Mouse (Mus musculus) midbrain, postnatal 0 days (tissue): ENCODE results near the gene Cactin. TPM values are rescaled to one million over a fixed set of nuclear protein-coding genes. Genes with fewer than 3 reads are reported as not detected.

Experiments
- ATAC-seq: fragments of 200-750 bp; cut with Nextera tagmentation; 2 replicates; pipeline ENCODE4 v1.8.0; 2017; ENCODE audit warnings: moderate number of reproducible peaks, mild to moderate bottlenecking, moderate TSS enrichment, moderate library complexity; ENCODE audit not compliant: low FRiP score
- DNase-seq: peaks from one replicate; pipeline ENCODE4 v3.0.0-alpha.2; 2015; ENCODE audit warnings: low spot score
- H3K27ac ChIP-seq: fragments of 300-500 bp; sonication (generic); 2 replicates; pipeline ENCODE4 v1.5.1; 2014; ENCODE audit warnings: low read depth, mild to moderate bottlenecking, low read length, mixed read lengths
- H3K27me3 ChIP-seq: fragments of 300-500 bp; sonication (generic); 2 replicates; pipeline ENCODE4 v1.6.1; 2014; ENCODE audit warnings: low read length, control low read depth, mixed read lengths; ENCODE audit not compliant: insufficient read depth
- H3K36me3 ChIP-seq: fragments of 300-500 bp; sonication (generic); 2 replicates; pipeline ENCODE4 v1.6.1; 2014; ENCODE audit warnings: low read length, control low read depth, mixed read lengths; ENCODE audit not compliant: insufficient read depth
- H3K4me1 ChIP-seq: fragments of 300-500 bp; sonication (generic); 2 replicates; pipeline ENCODE4 v1.6.1; 2014; ENCODE audit warnings: mild to moderate bottlenecking, control low read depth, antibody characterized with exemption, low read length, mixed read lengths; ENCODE audit not compliant: insufficient read depth
- H3K4me2 ChIP-seq: fragments of 300-500 bp; sonication (generic); 2 replicates; pipeline ENCODE4 v1.6.1; 2014; ENCODE audit warnings: low read depth, mild to moderate bottlenecking, low read length, mixed read lengths; ENCODE audit not compliant: poor library complexity, severe bottlenecking
- H3K4me3 ChIP-seq: fragments of 300-500 bp; sonication (generic); 2 replicates; pipeline ENCODE4 v1.5.1; 2014; ENCODE audit warnings: low read depth, mild to moderate bottlenecking, low read length, moderate library complexity
- H3K9ac ChIP-seq: fragments of 300-500 bp; sonication (generic); replicated peaks from 2 replicates; pipeline ENCODE4 v1.6.1; 2014; ENCODE audit warnings: mild to moderate bottlenecking, low read length, moderate library complexity, mixed read lengths; ENCODE audit not compliant: poor library complexity, severe bottlenecking
- H3K9me3 ChIP-seq: fragments of 300-500 bp; sonication (generic); 2 replicates; pipeline ENCODE4 v1.6.1; 2016; ENCODE audit warnings: low read length, control low read depth
- CTCF ChIP-seq: IDR thresholded peaks from 2 replicates; pipeline ENCODE4 v1.5.1; 2016; ENCODE audit warnings: antibody characterized with exemption, mild to moderate bottlenecking
- WGBS: fragments of 180-500 bp; shearing (Covaris S2); extraction: QIAGEN DNeasy Blood & Tissue Kit; methylation state at CpG from one replicate; pipeline ENCODE4 v1.1.7; 2014; 5-methylcytosine and 5-hydroxymethylcytosine counted together
- polyA plus RNA-seq: library from polyadenylated mRNA; unstranded; fragments of >200 nt; fragmentation: Nextera tagmentation; extraction: Ambion mirVana; gene quantifications from 2 replicates; pipeline ENCODE4 v1.2.1, GENCODE M21; 2015
- total RNA-seq: library from RNA; depleted of rRNA; stranded (reverse); fragments of >200 nt; gene quantifications from 2 replicates; pipeline ENCODE4 v1.2.3, GENCODE M21; 2014

Cactin gene
- total and polyA plus RNA-seq, 2 experiments from 2014 or later, result 20.2 to 22.7 TPM

- ATAC-seq, result no peak
- H3K4me2 ChIP-seq, result peak overlapping the region; percentile 70
- no peaks in the 10 kb centered on the region for H3K4me1 ChIP-seq
- H3K9ac ChIP-seq, result no peak overlapping the region
- DNase-seq, result no peak
- H3K36me3 ChIP-seq, result no peaks in the 10 kb centered on the region
- H3K4me3 ChIP-seq, result no peak overlapping the region
- H3K27me3 ChIP-seq, result no peaks in the 10 kb centered on the region
- H3K9me3 ChIP-seq, result no peaks in the 10 kb centered on the region
- TF ChIP-seq CTCF, result no peak
- 15% methylated on average over 17 of the region's 17 CpGs for WGBS
- no peak overlapping the region for H3K27ac ChIP-seq
These were observed 36.2 kb upstream of the Cactin start for GRCm38 (mm10) chr10:81284719-81285118.

- Histone ChIP-seq H3K9me3 (no peaks in the 10 kb centered on the region), H3K36me3 (no peaks in the 10 kb centered on the region), H3K4me3 (peak overlapping the region; percentile 41), H3K27ac (no peak overlapping the region), H3K4me1 (no peaks in the 10 kb centered on the region), H3K9ac (peak overlapping the region; percentile 45), H3K27me3 (no peaks in the 10 kb centered on the region), H3K4me2 (peak overlapping the region; percentile 70)
- ATAC-seq (peak; percentile 56), DNase-seq (peak; percentile 87)
- TF ChIP-seq CTCF, result no peak
- WGBS, result 3% methylated on average over 53 of the region's 54 CpGs
These were observed 35.0 kb upstream of the Cactin start for GRCm38 (mm10) chr10:81285694-81286450.

GRCm38 (mm10) chr10:81286586-81286985 lies 34.3 kb upstream of the Cactin start:
- no peaks in the 10 kb centered on the region for H3K27me3 ChIP-seq
- WGBS, result 50% methylated on average over 6 of the region's 6 CpGs

GRCm38 (mm10) chr10:81287513-81288157 lies 33.3 kb upstream of the Cactin start:
- H3K4me3 ChIP-seq, result no peak overlapping the region
- H3K36me3 ChIP-seq, result no peaks in the 10 kb centered on the region
- TF ChIP-seq CTCF, result peak; percentile 80
- ATAC-seq (no peak), DNase-seq (no peak)
- H3K4me1 ChIP-seq, result no peaks in the 10 kb centered on the region
- no peak overlapping the region for H3K9ac ChIP-seq
- no peak overlapping the region for H3K27ac ChIP-seq
- no peaks in the 10 kb centered on the region for H3K27me3 ChIP-seq
- no peaks in the 10 kb centered on the region for H3K9me3 ChIP-seq
- WGBS, result 65% methylated on average over 8 of the region's 8 CpGs
- H3K4me2 ChIP-seq, result no peak overlapping the region

More at GRCm38 (mm10) chr10:81286586-81286985, 34.3 kb upstream of the Cactin start:
- no peaks in the 10 kb centered on the region for H3K4me1 ChIP-seq
- H3K27ac ChIP-seq, result no peak overlapping the region
- no peak overlapping the region for H3K4me2 ChIP-seq
- H3K9me3 ChIP-seq, result no peaks in the 10 kb centered on the region
- H3K9ac ChIP-seq, result no peak overlapping the region
- H3K4me3 ChIP-seq, result no peak overlapping the region
- no peak for ATAC-seq
- H3K36me3 ChIP-seq, result no peaks in the 10 kb centered on the region
- no peak for TF ChIP-seq CTCF
- DNase-seq, result no peak

GRCm38 (mm10) chr10:81288601-81289000 lies 32.3 kb upstream of the Cactin start:
- no peaks in the 10 kb centered on the region for H3K9me3 ChIP-seq
- no peaks in the 10 kb centered on the region for H3K36me3 ChIP-seq
- H3K27ac ChIP-seq, result no peak overlapping the region
- no peak overlapping the region for H3K4me3 ChIP-seq
- H3K27me3 ChIP-seq, result no peaks in the 10 kb centered on the region
- H3K9ac ChIP-seq, result no peak overlapping the region
- no peak for DNase-seq
- TF ChIP-seq CTCF, result peak; percentile 62
- no peak overlapping the region for H3K4me2 ChIP-seq
- 42% methylated on average over 6 of the region's 6 CpGs for WGBS
- H3K4me1 ChIP-seq, result 0 out of 2 replicates have a peak, but pooled peaks cover under 1% of the 10 kb centered on the region
- ATAC-seq, result no peak

GRCm38 (mm10) chr10:81289278-81289677 lies 31.6 kb upstream of the Cactin start:
- 5% methylated on average over 7 of the region's 7 CpGs for WGBS
- ATAC-seq, result no peak

More at GRCm38 (mm10) chr10:81289278-81289677, 31.6 kb upstream of the Cactin start:
- Histone ChIP-seq H3K4me2 (no peak overlapping the region), H3K9ac (no peak overlapping the region), H3K27ac (no peak overlapping the region), H3K27me3 (no peaks in the 10 kb centered on the region), H3K4me3 (no peak overlapping the region), H3K9me3 (no peaks in the 10 kb centered on the region), H3K36me3 (no peaks in the 10 kb centered on the region), H3K4me1 (peaks cover 7% of the 10 kb centered on the region)
- peak; percentile 73 for DNase-seq
- TF ChIP-seq CTCF, result peak; percentile 93
